Mouse (Mus musculus): ENCODE data around the gene Nptx1.

Nptx1 gene

DNA sequence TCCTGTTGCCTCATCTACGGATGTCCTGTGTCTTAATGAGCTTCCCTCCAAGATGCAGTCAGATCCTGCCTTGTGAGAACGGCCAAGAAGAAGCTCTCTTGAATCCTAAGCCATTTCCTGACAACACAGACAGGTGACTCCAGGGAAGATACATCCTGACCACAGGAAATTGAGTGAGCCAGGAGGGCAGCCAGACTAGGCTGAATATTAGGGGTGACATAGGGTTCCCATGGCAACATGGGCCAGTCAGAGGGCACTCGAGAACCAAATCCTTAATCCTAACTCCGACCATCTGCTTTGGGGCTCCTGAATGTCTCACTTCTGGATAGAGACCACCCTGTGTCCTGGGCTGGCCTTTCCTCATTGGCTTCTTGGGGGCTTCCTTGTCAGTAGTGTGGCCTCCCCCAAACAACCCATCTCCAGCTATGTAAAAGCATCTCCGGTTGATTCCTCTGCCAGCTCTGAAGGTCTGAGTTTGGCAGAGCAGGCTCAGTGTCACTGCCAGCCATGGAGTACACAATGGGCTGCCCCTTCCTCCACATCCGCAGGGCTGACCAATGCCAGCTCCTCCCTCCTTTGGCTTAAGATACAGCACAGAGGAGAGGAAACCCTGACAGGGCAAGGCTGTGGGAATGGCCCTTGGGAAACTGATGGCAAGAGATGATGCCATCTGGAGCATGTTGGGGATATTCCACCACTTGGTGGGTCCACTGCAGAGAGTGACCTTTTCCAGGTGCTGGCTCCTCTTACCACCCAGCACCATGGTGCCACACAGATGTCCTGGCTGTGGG, 25.4 kb downstream of the Nptx1 start:
- DNase-seq, result no peak

- DNase-seq, result no peak
Measured at GRCm38 (mm10) chr11:119520713-119521063, 26.9 kb downstream of the Nptx1 start.

DNA sequence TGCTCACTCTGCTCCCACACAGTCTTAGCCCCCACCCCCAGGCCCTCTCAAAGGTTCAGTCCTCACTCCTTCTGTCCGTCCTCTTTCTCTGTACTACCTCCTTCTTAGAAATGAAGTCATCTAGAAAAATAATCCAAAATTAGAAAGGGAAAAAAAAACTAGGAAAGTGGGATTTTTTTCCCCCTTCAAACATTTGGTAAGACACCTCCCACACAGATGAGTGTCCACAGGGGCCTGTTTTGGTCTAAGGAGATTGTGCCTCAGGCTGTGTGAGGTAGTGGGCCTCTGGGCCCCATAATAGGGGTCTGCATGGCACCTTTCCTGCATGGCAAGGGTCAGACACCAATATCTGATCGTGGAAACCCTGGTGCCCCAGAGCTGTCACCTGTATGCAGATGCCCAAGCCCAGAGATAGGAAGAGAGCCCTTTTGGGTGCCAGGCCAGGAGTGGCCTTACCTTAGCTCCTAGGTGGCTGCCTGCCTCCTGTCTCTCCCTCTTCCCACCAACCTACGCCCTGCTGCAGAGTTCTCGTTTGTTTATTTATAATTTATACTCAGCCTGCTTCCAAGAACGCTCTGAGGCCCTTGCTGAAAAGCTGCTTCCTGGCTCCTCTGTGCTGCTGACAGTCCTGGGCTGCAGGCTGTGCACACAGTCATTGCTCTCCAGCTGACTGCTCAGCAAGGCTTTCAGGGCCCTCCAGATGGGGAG, 27.4 kb downstream of the Nptx1 start:
- no peak for DNase-seq

DNA sequence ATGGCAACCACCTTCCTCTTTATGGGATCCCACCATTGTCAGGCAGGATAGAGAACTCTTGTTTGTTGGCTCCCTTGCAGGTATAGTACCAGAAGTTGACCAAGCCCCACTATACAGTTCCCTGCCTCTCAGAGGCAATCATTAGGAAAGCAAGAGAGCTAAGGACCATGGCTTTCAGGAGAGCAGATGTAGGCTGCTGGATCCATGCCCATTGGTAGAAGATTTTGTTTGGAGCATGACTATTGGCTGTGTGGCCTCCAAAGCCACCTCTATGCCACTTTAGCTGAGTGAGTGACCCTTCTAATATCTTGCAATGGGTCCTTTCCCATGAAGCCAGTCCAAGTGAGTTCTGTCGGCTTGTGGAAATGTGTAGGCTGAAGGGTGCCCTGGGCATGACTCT, 28.2 kb downstream of the Nptx1 start:
- no peak for DNase-seq

DNA sequence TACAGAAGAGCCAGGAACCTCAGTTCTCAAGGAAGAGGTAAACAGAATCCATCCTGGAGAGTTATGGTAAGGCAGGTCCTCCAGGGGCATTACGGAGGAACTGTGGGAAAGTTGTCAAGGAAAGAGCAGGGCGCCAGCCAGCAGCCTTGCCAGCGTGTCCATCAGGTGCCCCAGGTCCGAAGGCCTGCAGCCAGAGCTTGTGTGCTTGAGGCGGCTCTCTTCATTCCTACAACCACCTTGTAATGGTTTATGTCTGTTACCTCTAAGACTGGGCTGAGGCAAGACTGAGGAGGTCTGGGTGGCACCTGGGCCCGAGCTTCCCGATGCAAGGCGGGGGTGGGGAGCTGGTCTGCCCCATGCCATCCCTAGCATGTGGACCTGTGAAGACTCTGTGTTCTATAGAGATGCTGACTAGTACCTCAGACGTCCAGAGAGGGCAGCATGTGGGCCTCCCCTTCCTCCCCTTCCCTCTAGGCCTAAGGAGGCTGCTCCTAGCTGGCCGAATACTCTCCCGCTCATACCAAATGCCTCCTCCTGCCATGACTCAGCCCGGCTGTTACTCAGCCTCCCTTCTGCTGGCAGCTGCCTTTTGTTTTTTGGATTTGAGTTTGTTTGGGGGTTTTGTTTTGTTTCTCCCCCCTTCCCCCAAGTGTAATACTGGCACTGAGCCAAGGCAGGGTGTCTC, 30.7 kb downstream of the Nptx1 start:
- DNase-seq, result peak; percentile 73

GRCm38 (mm10) chr11:119515823-119516676, 31.5 kb downstream of the Nptx1 start:
- DNase-seq, result no peak

DNA sequence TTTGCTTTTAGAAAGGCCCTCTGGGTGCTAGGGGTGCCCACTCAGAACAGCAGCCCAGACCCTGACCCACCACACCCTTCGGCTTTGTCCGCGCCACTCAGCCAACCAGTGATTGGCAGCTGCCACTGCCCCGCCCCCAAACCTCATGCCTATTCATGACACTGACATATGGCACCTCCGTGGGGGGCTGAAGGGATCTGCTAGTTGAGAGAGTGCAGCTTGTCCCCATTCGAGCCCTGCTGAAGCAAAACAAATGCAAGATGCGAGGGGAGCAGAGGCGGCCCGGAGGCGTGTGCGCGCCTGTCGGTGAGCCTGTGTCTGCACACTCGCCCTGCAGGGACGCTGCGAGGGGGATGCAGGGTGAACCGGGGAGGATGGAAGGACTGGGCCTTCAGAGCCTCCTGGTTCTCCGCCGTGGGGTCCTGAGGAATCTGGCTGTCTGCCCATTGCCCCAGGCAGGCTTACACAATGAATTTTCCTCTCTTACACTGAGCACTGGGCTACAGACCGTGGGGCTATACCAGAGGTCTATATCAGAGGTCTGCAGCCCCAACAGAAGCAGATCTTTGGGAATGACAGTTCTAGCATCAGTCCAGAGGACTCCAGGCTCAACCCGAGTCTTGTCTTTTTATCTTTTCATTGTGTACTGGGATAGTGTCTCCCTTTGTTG, 32.5 kb downstream of the Nptx1 start:
- peak; percentile 99 for DNase-seq

- peak; percentile 92 for DNase-seq
Measured at GRCm38 (mm10) chr11:119514108-119514860, 33.3 kb downstream of the Nptx1 start.

GRCm38 (mm10) chr11:119513038-119513659, 34.4 kb downstream of the Nptx1 start:
- DNase-seq, result no peak

GRCm38 (mm10) chr11:119509165-119509776, 38.3 kb downstream of the Nptx1 start:
- DNase-seq, result no peak

DNA sequence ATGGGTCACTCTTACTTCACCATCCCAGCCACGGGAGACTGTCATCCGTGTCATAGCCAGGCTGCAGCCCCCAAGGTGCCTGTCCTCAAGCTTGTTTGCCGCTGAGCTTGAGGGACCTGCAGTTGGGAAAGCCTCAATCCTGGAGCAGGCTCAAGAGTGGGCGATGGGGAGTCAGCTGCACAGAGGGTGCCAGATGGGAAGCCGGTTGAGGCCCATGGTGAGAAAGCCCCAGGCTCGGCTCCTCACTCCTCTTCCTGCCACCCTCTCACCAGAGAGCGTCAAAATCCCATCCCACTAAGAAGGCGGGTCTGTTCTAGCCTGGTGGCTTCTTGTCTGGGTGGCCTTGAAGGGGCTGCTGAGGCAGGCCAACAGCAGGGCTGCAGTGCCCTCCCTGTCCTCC, 39.8 kb downstream of the Nptx1 start:
- DNase-seq, result no peak

DNA sequence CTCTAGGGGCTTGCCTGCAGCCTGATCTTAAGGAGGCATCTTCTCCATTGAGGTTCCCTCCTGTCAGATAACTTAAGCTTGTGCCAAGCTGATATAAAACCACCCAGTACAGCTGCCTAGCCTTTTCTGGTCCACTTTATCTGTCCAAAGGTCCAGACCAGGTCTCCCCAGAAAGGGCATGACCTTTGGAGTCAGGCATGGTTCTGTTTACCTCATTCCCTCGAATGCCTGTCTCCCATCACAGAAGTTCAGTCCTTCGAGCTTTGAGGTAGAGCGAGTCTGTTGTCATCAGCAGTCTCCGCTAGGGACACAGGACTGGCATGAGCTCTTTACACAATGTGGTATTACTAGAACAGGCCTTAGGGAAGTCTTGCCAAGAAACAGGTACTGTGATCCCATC, 41.2 kb downstream of the Nptx1 start:
- no peak for DNase-seq

- peak; percentile 89 for DNase-seq
Measured at GRCm38 (mm10) chr11:119503675-119504074, 43.9 kb downstream of the Nptx1 start.

DNA sequence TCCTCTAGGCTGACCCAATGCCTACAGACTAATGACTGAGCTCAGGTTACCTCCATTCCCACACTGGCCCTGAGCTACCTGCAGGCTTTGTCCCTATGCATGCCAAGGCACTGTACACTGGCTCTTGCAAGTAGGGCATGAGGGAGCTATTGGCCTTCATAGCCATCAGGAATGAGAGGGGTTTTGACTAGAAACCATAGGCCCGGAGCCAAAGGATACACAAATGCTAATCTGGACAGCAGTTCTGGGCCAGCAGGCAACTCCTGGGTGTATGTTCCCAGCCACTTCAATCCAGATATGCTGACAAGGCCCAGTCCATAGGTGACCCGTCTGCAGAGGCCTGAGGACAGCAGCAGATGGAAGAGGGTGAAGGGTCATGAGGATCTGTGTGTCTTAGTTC, 47.5 kb downstream of the Nptx1 start:
- DNase-seq, result peak; percentile 23

DNA sequence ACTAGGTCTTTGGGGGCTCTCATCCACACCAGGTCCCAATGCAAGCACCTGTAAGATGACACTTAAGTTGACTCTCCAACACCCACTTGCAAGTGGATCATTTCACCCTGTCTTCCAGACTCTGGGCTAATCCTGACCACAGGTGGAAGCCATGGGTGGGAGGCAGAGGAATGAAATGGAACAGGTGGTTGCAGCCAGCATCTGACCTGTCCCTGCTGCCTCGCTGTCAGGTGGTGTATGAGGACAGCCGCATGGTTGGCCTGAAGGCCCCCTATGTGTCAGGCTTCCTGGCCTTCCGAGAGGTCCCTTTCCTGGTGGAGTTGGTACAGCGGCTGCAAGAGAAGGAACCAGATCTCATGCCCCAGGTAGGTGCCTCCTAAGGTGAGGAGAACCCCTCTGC, 48.3 kb downstream of the Nptx1 start:
- no peak for DNase-seq

DNA sequence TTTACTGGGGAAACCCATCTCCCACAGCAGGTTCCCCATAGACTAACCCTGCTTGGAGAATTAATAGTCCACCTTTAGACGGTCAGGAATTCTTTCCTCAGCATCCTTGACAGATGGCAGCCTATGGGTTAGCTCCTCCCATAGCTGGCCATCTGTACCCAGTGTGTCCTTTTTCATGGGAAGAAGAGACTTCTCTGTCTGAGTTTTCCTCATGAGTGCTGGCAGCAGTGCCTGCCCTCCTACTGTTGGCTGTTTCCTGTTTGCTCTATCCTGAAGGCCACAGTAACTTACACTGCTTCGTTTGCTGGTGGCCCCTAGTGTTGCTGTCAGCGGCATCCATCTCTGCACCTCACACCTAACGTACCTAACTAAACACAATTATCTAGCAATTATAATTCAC, 50.1 kb downstream of the Nptx1 start:
- DNase-seq, result peak; percentile 68

- DNase-seq, result no peak
Measured at GRCm38 (mm10) chr11:119496147-119496546, 51.4 kb downstream of the Nptx1 start.

DNA sequence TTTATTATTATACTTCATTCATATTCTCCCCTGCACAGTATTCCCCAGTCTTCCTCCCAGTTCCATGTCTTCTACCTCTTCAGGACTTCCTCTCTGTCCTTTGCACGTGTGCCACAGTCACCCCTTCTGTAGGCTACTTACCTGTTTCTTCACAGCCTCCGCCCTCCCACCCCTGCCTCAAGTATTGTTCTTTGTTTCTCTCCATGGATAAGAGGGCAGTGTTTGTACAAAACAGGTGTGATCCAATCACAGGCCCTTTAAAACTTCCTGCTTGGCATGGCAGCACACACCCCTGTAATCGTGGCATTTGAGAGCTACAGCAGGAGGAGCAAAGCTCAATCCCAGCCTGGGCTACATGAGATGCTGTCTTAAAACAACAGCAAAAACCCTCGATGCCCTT, 54.0 kb downstream of the Nptx1 start:
- no peak for DNase-seq

DNA sequence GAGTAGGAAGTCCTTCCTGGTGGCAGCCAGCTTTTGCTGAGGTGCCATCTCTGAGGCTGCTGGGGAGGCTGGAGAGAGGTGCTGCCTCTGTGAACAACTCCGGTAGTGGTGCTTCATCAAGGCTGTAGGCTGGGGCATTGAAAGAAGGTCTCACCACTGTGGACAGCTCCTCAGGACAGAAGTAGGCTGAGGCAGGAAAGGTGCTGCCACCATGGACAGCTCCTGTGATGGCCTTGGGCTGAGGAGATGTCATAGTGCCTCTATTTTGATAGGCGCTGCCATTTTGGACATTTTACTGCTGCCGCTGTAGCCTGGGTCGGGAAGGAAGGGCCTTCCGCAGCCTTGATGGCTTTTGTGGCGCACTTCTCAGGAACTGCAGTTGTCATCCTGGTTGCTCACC, 54.7 kb downstream of the Nptx1 start:
- no peak for DNase-seq

DNA sequence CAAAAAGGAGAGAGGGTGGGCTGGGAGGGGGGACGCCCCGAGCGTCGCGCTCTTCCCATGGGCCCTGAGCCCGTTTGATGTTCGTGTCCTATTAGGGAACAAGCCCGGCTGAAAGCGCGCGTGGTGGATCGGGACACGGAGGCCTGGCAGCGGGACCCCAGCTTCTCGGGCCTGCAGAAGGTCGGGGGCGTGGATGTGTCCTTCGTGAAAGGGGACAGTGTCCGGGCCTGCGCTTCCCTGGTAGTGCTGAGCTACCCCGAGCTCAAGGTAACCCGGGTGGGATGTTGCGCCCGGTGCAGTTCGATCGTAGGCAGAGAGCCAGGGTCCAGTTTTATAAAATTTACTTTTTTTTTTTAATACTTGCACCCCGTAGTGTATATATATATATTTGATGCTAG, 55.9 kb downstream of the Nptx1 start:
- no peak for DNase-seq
